Mouse (Mus musculus): ENCODE measurements at regions not wholly inside any gene's neighbourhood (a gene's known extent, or its start where the extent isn't known, plus 50 kb on each side); places are given as distances from the start of the nearest gene placed in this dataset.

- Histone ChIP-seq H3K36me3 (ENCODE audit: insufficient read depth, low read length) (no peaks in the 10 kb centered on the region), H3K27me3 (ENCODE audit: insufficient read depth, low read length) (no peaks in the 10 kb centered on the region), H3K27ac (no peak overlapping the region), H3K4me2 (ENCODE audit: low read length) (no peak overlapping the region), H3K9ac (ENCODE audit: low read depth, low read length) (no peak overlapping the region), H3K9me3 (replicated peaks; ENCODE audit: low read length) (no peaks in the 10 kb centered on the region), H3K4me1 (replicated peaks; ENCODE audit: insufficient read depth, low read length) (0 out of 2 replicates have a peak, but pooled peaks cover 3% of the 10 kb centered on the region), H3K4me3 (replicated peaks; ENCODE audit: low read depth, low read length) (no peak overlapping the region)
- ATAC-seq (replicated peaks; ENCODE audit: low FRiP score, low read depth) (no peak), DNase-seq (ENCODE audit: low spot score) (no peak)
- 88% methylated on average over 6 of the region's 6 CpGs for WGBS
- no peak for TF ChIP-seq CTCF (IDR thresholded peaks at IDR 0.05; ENCODE audit: low read depth)
These were observed 146.7 kb upstream of the Tgfbr2 start for GRCm38 (mm10) chr9:116321908-116322307.

GRCm38 (mm10) chr9:116319421-116319820, 144.3 kb upstream of the Tgfbr2 start:
- no peak overlapping the region for H3K4me2 ChIP-seq (ENCODE audit: low read length)
- DNase-seq (ENCODE audit: low spot score) (no peak), ATAC-seq (replicated peaks; ENCODE audit: low FRiP score, low read depth) (no peak)
- no peak overlapping the region for H3K4me3 ChIP-seq (replicated peaks; ENCODE audit: low read depth, low read length)
- no peak overlapping the region for H3K9ac ChIP-seq (ENCODE audit: low read depth, low read length)
- no peak for TF ChIP-seq CTCF (IDR thresholded peaks at IDR 0.05; ENCODE audit: low read depth)
- H3K27me3 ChIP-seq (ENCODE audit: insufficient read depth, low read length): no peaks in the 10 kb centered on the region
- 74% methylated on average over 3 of the region's 3 CpGs for WGBS
- H3K9me3 ChIP-seq (replicated peaks; ENCODE audit: low read length): no peaks in the 10 kb centered on the region
- 0 out of 2 replicates have a peak, but pooled peaks cover 3% of the 10 kb centered on the region for H3K4me1 ChIP-seq (replicated peaks; ENCODE audit: insufficient read depth, low read length)
- H3K27ac ChIP-seq: no peak overlapping the region
- no peaks in the 10 kb centered on the region for H3K36me3 ChIP-seq (ENCODE audit: insufficient read depth, low read length)

GRCm38 (mm10) chr9:116316582-116317095, 141.5 kb upstream of the Tgfbr2 start:
- WGBS: 74% methylated on average over 4 of the region's 4 CpGs
- Histone ChIP-seq H3K27me3 (ENCODE audit: insufficient read depth, low read length) (no peaks in the 10 kb centered on the region), H3K9ac (ENCODE audit: low read depth, low read length) (no peak overlapping the region), H3K4me3 (replicated peaks; ENCODE audit: low read depth, low read length) (no peak overlapping the region), H3K9me3 (replicated peaks; ENCODE audit: low read length) (no peaks in the 10 kb centered on the region), H3K4me2 (ENCODE audit: low read length) (no peak overlapping the region), H3K36me3 (ENCODE audit: insufficient read depth, low read length) (no peaks in the 10 kb centered on the region), H3K4me1 (replicated peaks; ENCODE audit: insufficient read depth, low read length) (0 out of 2 replicates have a peak, but pooled peaks cover 3% of the 10 kb centered on the region), H3K27ac (no peak overlapping the region)
- no peak for ATAC-seq (replicated peaks; ENCODE audit: low FRiP score, low read depth)
- no peak for TF ChIP-seq CTCF (IDR thresholded peaks at IDR 0.05; ENCODE audit: low read depth)
- no peak for DNase-seq (ENCODE audit: low spot score)

GRCm38 (mm10) chr9:116314803-116315202, 139.6 kb upstream of the Tgfbr2 start:
- Histone ChIP-seq H3K9me3 (replicated peaks; ENCODE audit: low read length) (no peaks in the 10 kb centered on the region), H3K27me3 (ENCODE audit: insufficient read depth, low read length) (no peaks in the 10 kb centered on the region), H3K4me3 (replicated peaks; ENCODE audit: low read depth, low read length) (no peak overlapping the region), H3K4me2 (ENCODE audit: low read length) (no peak overlapping the region), H3K27ac (no peak overlapping the region), H3K36me3 (ENCODE audit: insufficient read depth, low read length) (no peaks in the 10 kb centered on the region), H3K4me1 (replicated peaks; ENCODE audit: insufficient read depth, low read length) (no peaks in the 10 kb centered on the region), H3K9ac (ENCODE audit: low read depth, low read length) (no peak overlapping the region)
- ATAC-seq (replicated peaks; ENCODE audit: low FRiP score, low read depth) (no peak), DNase-seq (ENCODE audit: low spot score) (no peak)
- TF ChIP-seq CTCF (IDR thresholded peaks at IDR 0.05; ENCODE audit: low read depth): no peak

GRCm38 (mm10) chr9:116313932-116314790, 139.0 kb upstream of the Tgfbr2 start:
- WGBS: 75% methylated on average over 14 of the region's 14 CpGs
- H3K9me3 ChIP-seq (replicated peaks; ENCODE audit: low read length): no peaks in the 10 kb centered on the region
- H3K27ac ChIP-seq: no peak overlapping the region
- TF ChIP-seq CTCF (IDR thresholded peaks at IDR 0.05; ENCODE audit: low read depth): no peak
- H3K9ac ChIP-seq (ENCODE audit: low read depth, low read length): no peak overlapping the region
- ATAC-seq (replicated peaks; ENCODE audit: low FRiP score, low read depth) (no peak), DNase-seq (ENCODE audit: low spot score) (no peak)
- H3K4me1 ChIP-seq (replicated peaks; ENCODE audit: insufficient read depth, low read length): no peaks in the 10 kb centered on the region
- H3K4me3 ChIP-seq (replicated peaks; ENCODE audit: low read depth, low read length): no peak overlapping the region
- H3K36me3 ChIP-seq (ENCODE audit: insufficient read depth, low read length): no peaks in the 10 kb centered on the region
- no peaks in the 10 kb centered on the region for H3K27me3 ChIP-seq (ENCODE audit: insufficient read depth, low read length)
- H3K4me2 ChIP-seq (ENCODE audit: low read length): no peak overlapping the region

- Histone ChIP-seq H3K9me3 (replicated peaks; ENCODE audit: low read length) (no peaks in the 10 kb centered on the region), H3K4me1 (replicated peaks; ENCODE audit: insufficient read depth, low read length) (no peaks in the 10 kb centered on the region), H3K4me2 (ENCODE audit: low read length) (no peak overlapping the region), H3K9ac (ENCODE audit: low read depth, low read length) (no peak overlapping the region), H3K27ac (no peak overlapping the region), H3K4me3 (replicated peaks; ENCODE audit: low read depth, low read length) (no peak overlapping the region), H3K27me3 (ENCODE audit: insufficient read depth, low read length) (no peaks in the 10 kb centered on the region), H3K36me3 (ENCODE audit: insufficient read depth, low read length) (no peaks in the 10 kb centered on the region)
- no peak for ATAC-seq (replicated peaks; ENCODE audit: low FRiP score, low read depth)
- TF ChIP-seq CTCF (IDR thresholded peaks at IDR 0.05; ENCODE audit: low read depth): no peak
- DNase-seq (ENCODE audit: low spot score): no peak
- WGBS: 76% methylated on average over 3 of the region's 3 CpGs
These were observed 136.2 kb upstream of the Tgfbr2 start for GRCm38 (mm10) chr9:116311364-116311763.
